Mouse (Mus musculus) gastrocnemius, postnatal 14 days (tissue): ENCODE data around the gene Rgs1. TPM values are rescaled to one million over a fixed set of nuclear protein-coding genes. Genes with fewer than 3 reads are reported as not detected.

ENCODE experiments used
- DNase-seq: peaks from one replicate; pipeline ENCODE4 v3.0.0; 2021; ENCODE audit warnings: mixed read lengths
- intact Hi-C: fragments of 180-260 bp; cut with DNase I; formaldehyde crosslinking; loops from one replicate; pipeline ENCODE4 v1.15.1; 2025; ENCODE audit warnings: low total_unique reads
- total RNA-seq, 2 experiments: library from RNA; stranded (reverse); gene quantifications; 2 replicates each; pipeline ENCODE4 v1.2.3; 2021

Rgs1 gene
- total RNA-seq, 2 experiments from 2014 or later = not detected

GRCm38 (mm10) chr1:144200496-144200895 lies 48.5 kb downstream of the Rgs1 start:
- no peak for DNase-seq

DNA sequence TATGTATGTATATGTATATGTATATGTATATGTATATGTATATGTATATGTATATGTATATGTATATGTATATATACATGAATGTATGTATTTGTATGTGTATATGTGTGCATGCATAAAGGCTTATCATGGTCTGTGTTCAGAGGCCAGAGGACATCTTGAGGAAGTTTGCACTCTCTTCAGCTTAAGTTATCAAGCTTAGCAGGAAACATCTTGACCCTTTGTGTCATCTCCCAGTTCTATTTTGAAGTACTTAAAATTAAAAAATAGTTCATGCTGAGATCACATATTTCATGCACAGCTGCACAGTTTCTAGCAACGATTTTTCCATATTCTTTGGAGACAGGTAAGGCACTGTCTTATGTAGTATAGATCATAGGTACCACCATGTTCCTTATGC lies 49.5 kb downstream of the Rgs1 start:
- intact Hi-C loops = no loop called here

More at GRCm38 (mm10) chr1:144200496-144200895, 48.5 kb downstream of the Rgs1 start:
- intact Hi-C loops = no loop called here

GRCm38 (mm10) chr1:144197684-144198083 lies 51.4 kb downstream of the Rgs1 start:
- DNase-seq = no peak

More for the DNA sequence above, 49.5 kb downstream of the Rgs1 start:
- no peak for DNase-seq

More at GRCm38 (mm10) chr1:144197684-144198083, 51.4 kb downstream of the Rgs1 start:
- intact Hi-C loops = no loop called here

Other genes starting within 250 kb of the Rgs1 start
- gene Rgs2, start 245.1 kb downstream of the Rgs1 start, total RNA-seq = 10 to 100 TPM in 1 of 2 experiments, 1 to 10 TPM in 1; 9.8 to 12.9 TPM
- gene Rgs13, start 71.9 kb downstream of the Rgs1 start, total RNA-seq = under 1 TPM in 1 of 2 experiments, not detected in 1; 0.18 TPM